Mouse (Mus musculus) adrenal gland (tissue): Measurements from ENCODE around the gene Ppp1ca.

Experiments
- intact Hi-C: fragments of 180-260 bp; cut with DNase I; formaldehyde crosslinking; loops from one replicate; pipeline ENCODE4 v1.15.1; 2025

The Ppp1ca gene

GRCm38 (mm10) chr19:4154437-4155222 lies 37.2 kb upstream of the Ppp1ca start:
- intact Hi-C loops = no loop called here

DNA sequence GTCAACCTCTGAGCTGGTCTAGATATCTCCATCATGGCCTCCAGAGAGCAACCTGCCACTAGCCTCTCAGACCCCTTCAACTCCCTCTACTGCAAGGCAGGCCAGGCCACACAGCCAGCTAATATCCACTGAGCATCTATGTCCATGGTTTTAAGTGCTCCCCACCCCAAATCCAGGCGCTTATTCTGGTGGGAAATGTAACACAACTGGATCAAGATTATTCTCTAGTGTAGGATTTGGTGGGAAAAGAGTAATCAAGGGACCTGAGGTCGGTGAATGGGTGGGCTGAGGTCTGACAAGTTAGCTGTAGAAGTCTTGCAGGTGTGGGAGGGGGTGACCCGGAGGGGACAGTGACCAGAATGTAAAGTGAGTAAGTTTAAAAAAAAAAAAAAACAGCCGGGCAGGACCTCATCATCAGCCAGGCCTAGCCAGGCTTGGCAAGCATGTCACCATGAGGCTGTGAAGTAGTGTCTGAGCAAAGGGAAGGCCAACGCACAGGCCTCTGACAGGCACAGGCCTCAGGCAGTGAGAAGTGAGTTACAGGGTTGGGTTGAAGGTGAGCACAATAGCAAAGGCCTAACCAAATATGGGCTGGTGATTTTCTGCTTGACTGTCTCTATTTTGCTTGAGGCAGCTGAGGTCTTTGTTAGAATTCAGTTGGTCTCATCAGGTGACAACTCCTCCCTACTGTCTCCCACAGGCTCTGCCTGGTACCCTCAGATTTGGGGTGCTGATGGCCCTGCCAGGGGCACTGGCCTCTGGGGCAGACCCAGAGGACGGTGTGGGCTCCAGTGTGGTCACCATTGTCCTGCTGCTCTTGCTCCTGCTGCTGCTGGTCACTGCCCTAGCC lies 36.4 kb upstream of the Ppp1ca start:
- intact Hi-C loops = no loop called here

GRCm38 (mm10) chr19:4156073-4156579 lies 35.7 kb upstream of the Ppp1ca start:
- intact Hi-C loops = no loop called here

DNA sequence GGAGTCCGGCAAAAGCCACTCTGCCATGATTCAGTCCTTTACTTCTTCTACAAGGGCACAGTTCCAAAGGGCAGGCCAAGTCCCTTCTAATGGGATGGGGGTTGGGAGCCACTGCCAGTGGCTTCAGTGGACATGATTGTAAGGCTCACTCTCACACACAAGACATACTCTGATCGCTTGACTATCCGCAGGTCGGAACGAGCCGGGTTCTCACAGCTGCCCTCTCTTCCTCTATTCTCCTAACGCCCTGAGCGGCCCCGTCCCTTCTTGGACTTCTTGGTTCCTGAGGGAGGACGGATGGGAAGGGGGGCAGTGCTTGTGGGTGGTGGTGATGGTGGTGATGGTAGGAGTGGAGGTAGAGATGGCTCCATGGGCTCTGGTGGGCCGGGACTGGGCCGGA lies 35.1 kb upstream of the Ppp1ca start:
- intact Hi-C loops = no loop called here

- intact Hi-C loops = no loop called here
Observed at GRCm38 (mm10) chr19:4159049-4159448, 32.8 kb upstream of the Ppp1ca start.

GRCm38 (mm10) chr19:4162646-4163542 lies 29.0 kb upstream of the Ppp1ca start, which contains the start of gene Rps6kb2:
Gene Rps6kb2 (minus strand): TSS chr19:4163354.
- intact Hi-C loops = no loop called here

DNA sequence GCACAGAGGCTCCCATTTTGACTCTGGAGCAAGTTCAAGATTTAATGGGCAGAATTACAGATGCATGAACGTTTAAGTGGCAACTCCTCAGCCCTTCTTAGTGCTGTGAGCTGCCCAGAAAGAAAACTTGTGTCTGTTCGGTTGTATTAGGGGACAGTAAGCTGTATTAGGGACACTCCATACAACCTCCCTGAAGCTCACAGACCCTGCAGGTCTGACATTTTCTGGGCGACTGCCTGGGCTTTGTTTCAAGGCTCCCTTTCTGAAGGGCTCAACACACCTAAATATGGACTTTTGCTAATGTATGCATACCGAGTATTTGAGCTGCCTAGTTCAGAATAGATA lies 28.4 kb upstream of the Ppp1ca start:
- intact Hi-C loops = no loop called here

GRCm38 (mm10) chr19:4164100-4164499 lies 27.8 kb upstream of the Ppp1ca start:
- intact Hi-C loops = no loop called here

DNA sequence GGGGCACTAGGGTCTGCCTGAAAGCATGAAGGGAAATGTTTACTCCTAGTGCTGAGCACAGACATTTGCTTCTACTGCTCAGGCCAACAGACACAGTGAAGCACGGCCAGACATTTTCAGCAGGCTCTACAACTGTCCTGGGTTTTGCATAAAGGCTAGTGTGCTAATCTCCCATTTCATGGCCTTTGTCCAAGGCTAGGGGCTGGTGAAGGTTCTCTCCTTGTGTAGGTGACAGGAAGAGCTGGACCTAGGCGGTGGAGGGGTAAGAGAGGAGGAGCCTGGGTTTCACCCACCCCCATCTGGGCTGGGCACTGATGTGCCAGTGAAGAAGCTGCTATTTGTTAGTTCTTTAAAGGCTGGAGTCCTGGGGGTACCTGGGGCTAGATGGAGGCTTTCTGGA lies 27.1 kb upstream of the Ppp1ca start:
- intact Hi-C loops = no loop called here

DNA sequence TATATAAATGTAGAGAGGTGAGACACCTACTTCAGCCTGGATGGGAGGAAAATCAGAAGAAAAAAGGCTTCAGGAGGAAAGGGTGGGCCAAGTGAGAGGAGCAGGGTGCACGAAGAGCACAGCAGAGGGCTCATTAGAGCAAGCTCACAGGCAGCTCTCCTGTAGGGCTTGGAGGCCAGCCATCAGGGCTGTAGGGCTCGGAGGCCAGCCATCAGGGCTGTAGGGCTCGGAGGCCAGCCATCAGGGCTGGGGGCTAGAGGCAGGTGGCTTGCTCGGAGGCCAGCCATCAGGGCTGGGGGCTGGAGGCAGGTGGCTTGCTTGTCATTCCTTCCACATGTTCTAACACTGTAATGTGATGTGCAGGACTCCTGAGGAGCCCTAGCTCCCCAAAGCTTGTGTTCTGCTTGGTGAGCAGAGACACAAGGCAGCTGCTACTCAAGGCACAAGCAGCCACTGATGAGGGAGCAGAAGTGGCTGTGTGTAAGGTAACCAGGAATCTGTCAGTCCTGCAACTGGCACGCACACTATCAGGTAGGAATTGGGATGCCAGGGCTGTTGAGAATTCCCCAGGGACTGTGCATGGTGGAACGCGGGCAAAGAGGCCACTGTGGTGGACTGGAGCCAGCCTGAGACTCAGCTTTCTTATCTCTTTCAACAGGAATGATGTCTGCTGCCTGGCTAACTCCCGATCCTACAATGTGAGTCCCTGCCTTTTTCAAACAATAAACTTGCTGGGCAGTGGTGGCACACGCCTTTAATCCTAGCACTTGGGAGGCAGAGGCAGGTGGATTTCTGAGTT lies 25.0 kb upstream of the Ppp1ca start:
- intact Hi-C loops = no loop called here

DNA sequence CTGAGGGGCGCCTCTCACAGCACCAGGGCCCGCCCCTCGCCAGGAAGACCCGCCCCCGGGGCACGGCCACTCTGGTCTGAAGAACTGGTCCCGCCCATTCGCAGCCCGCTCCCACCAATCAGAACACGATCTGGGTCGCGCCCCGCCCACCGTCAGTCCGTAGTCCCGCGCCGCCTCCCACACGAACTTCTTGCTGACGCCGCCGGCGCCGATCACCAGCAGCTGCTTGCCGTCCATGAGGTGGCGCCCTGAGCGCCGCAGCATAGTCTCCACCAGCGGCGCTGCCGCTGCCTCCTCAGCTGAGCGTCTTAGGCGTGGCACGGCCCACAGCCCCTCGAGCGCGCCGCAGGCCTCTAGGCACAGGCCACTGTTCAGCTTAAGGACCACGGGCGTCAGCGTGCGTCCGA lies 22.5 kb upstream of the Ppp1ca start:
- intact Hi-C loops = no loop called here

DNA sequence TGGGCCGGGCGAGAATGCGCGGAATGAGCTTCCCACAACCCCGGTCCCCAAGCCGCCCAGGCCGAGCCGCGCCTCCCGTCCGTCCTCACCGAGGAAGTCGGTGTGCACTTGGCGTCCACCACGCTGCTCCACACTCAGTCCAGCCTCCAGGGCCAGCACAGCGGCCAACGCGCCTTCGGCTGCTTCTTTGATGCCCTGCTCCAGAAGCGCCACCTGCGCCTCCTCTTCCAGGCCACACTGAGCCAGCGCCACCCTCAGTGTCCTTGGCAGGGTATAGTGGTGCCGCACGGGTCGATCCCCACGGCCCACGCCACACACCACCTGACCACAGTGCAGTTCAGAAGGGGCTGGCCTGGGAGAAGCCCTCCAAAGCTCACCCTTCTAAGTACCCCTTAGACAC lies 22.1 kb upstream of the Ppp1ca start:
- intact Hi-C loops = no loop called here

DNA sequence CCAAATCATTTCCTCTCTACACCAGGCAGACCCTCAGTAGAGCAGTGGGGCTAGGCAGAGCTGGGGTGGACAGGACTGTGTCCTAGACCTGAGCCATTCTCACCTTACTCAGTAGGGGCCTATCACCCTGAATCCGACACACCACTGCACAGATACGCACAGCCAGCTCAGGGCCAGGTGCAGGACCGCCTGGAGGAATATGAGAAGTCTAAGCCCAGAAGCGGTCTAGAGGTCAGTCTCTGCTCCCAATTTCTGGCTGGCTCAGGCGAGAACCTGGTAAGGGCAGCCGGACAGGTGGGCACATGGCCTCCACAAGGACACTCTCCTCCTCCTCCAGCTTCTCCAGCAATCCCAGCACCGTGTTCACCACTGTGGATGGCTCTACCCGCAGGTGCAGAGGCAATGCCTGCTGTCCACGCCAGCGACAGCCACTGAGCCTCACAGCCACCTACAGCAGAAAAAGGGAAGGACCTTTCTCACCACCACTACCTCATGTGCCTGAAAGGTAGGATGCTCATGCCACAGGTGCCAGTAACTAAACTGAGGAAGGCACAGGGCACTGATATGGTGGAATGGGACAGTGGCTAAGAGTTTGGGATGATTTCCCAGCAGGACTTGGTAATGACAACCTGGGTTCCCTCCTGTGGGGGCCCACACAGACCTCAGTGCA lies 21.0 kb upstream of the Ppp1ca start:
- intact Hi-C loops = no loop called here

GRCm38 (mm10) chr19:4171393-4172290 lies 20.2 kb upstream of the Ppp1ca start:
- intact Hi-C loops = no loop called here

DNA sequence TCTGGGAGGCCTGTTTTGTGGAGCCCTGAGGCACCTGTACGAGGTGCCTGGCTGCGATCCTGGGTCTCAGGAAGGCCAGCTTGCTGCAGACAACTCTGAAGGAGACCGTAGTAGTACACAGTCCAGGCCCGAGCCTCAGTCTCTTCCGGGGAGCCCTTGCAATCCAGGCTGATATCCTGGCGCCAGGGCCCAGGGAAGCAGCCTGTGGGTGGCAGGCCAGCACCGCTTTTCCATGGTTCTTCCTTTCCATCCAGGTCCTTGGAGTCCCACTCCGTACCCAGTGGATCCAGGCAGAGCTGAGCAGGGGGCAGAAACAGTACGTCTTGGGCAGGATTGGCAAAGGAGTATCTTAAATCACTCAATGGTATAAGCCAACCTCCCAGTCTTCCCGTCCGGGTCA lies 18.9 kb upstream of the Ppp1ca start:
- intact Hi-C loops = no loop called here

- intact Hi-C loops = no loop called here
Observed at GRCm38 (mm10) chr19:4175368-4175947, 16.4 kb upstream of the Ppp1ca start, which contains the start of gene Carns1. Gene Carns1 (minus strand): TSS chr19:4175479.

- intact Hi-C loops = no loop called here
Observed at GRCm38 (mm10) chr19:4180411-4180810, 11.5 kb upstream of the Ppp1ca start.

DNA sequence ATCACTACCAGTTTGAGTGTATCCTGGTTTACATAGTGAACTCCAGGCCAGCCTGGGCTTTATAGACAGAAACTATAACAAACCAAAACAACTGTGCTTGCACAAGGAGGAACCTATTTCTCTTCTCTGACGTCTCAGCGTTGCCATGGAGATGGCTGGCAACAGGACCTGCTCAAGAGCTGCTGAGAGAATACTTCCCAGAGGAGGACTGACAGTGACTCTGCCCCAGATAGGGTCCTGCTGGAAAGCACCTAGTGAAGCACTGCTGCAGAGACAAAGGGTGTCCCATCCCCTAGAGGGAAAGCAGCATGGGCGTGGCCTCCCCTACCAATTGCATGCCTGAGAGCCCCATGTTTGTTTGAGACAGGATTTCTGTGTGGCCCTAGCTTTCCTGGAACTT lies 10.0 kb upstream of the Ppp1ca start:
- intact Hi-C loops = no loop called here

DNA sequence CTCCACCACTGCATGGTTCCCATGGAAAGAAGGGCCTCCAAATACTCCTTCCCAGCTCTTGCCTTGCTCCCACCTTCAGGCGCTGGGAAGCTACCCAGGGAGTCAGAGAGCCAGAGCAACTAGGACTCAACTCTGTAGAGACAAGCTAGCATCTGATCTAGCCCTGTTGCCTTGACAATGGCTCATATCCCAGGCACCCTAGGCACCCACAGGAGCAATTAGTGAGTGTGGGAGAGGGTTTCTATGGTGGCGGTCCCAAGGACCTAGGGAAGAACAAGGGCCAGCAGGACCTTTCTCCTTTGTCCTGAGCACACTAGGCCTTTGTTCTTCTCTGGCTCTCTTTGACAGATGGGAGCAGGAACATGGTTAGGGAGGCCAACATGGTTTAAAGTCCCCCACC lies 8.2 kb upstream of the Ppp1ca start:
- intact Hi-C loops = no loop called here
